Mouse (Mus musculus) gastrocnemius, postnatal 4 days (tissue): ENCODE measurements at regions not wholly inside any gene's neighbourhood (a gene's known extent, or its start where the extent isn't known, plus 50 kb on each side); places are given as distances from the start of the nearest gene placed in this dataset.

ENCODE experiments used
- DNase-seq, 2 experiments: peaks; one replicate each; pipeline ENCODE4 v3.0.0; 2021 to 2022; ENCODE audit warnings: low spot score in 2 of 2, mixed read lengths in 2 of 2

- DNase-seq, result peak in 1 of 2 experiments; percentile 44
Measured at GRCm38 (mm10) chr9:47265946-47266490, 264.0 kb upstream of the Cadm1 start.

- DNase-seq, result peak in 1 of 2 experiments; percentile 35
Measured at GRCm38 (mm10) chr9:47276303-47277005, 253.5 kb upstream of the Cadm1 start.

GRCm38 (mm10) chr9:47279410-47279809 is 250.6 kb upstream of the Cadm1 start:
- DNase-seq, result no peak

- peak; percentile 23 to 67 for DNase-seq
Measured at GRCm38 (mm10) chr9:47280146-47280545, 249.8 kb upstream of the Cadm1 start.

GRCm38 (mm10) chr9:47280598-47280997 is 249.4 kb upstream of the Cadm1 start:
- DNase-seq, result no peak

- no peak for DNase-seq
Measured at GRCm38 (mm10) chr9:47283746-47284455, 246.1 kb upstream of the Cadm1 start.

GRCm38 (mm10) chr9:47286930-47287722 is 242.8 kb upstream of the Cadm1 start:
- DNase-seq, result no peak

GRCm38 (mm10) chr9:47288587-47289199 is 241.3 kb upstream of the Cadm1 start:
- no peak for DNase-seq

- no peak for DNase-seq
Measured at GRCm38 (mm10) chr9:47300633-47301032, 229.3 kb upstream of the Cadm1 start.

GRCm38 (mm10) chr9:47307125-47307751 is 222.7 kb upstream of the Cadm1 start:
- no peak for DNase-seq

- DNase-seq, result no peak
Measured at GRCm38 (mm10) chr9:47307752-47308500, 222.0 kb upstream of the Cadm1 start.

- DNase-seq, result no peak
Measured at GRCm38 (mm10) chr9:47313433-47313832, 216.5 kb upstream of the Cadm1 start.

GRCm38 (mm10) chr9:47314236-47314635 is 215.7 kb upstream of the Cadm1 start:
- DNase-seq, result no peak

- no peak for DNase-seq
Measured at GRCm38 (mm10) chr9:47320345-47320744, 209.6 kb upstream of the Cadm1 start.

- DNase-seq, result no peak
Measured at GRCm38 (mm10) chr9:47321106-47321789, 208.7 kb upstream of the Cadm1 start.

GRCm38 (mm10) chr9:47322293-47322692 is 207.7 kb upstream of the Cadm1 start:
- DNase-seq, result no peak

GRCm38 (mm10) chr9:47323051-47323450 is 206.9 kb upstream of the Cadm1 start:
- DNase-seq, result no peak

- no peak for DNase-seq
Measured at GRCm38 (mm10) chr9:47327575-47327974, 202.4 kb upstream of the Cadm1 start.

GRCm38 (mm10) chr9:47332929-47333328 is 197.0 kb upstream of the Cadm1 start:
- no peak for DNase-seq
